Mouse (Mus musculus): Measurements from ENCODE around the gene Lsm2.

DNA sequence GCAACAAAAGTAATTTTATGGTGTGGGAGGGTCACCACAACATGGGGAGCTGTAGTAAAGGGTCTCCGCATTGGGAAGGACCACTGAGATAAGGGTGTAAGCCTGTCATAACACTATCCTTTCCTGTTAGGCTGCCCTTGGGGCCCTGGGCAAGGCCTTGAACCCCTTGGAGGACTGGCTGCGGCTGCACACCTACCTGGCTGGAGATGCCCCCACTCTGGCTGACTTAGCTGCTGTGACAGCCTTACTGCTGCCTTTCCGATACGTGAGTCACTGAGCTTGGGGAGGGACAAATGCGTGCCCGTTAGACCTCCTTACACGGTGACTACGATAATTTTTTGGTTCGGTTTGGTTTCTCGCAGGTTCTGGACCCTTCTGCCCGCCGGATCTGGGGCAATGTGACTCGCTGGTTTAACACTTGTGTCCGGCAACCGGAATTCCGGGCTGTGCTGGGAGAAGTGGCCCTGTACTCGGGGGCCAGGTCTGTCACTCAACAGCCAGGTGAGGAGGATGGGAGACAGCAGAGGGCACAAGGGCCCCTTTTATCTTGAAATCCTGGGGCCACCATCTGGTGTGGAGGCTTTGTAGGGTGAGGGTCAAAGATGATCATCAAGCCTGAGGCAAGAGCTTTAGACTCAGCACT, 22.5 kb downstream of the Lsm2 start:
- TF ChIP-seq CTCF (IDR thresholded peaks at IDR 0.05; ENCODE audit: control insufficient read depth, insufficient read depth, insufficient read length) (no peak), FOSL1 (IDR thresholded peaks at IDR 0.05; ENCODE audit: insufficient read depth, low read length, poor library complexity, severe bottlenecking) (no peak)

Measured in C2C12 (cell line).